Mouse (Mus musculus) megakaryocyte, adult 5-6 weeks (primary cell): Measurements from ENCODE around the gene Slc16a8. TPM values are rescaled to one million over a fixed set of nuclear protein-coding genes. Genes with fewer than 3 reads are reported as not detected.
"Not testable (repeated sequence)": the region's sequence is repeated elsewhere in the genome, so short reads cannot be mapped to it uniquely, and the experiment has no call there.

Experiments used
- ATAC-seq: 2 replicates; pipeline ENCODE4 v1.8.0; 2016; ENCODE audit warnings: mild to moderate bottlenecking, inconsistent platforms; ENCODE audit not compliant: poor library complexity, severe bottlenecking
- total RNA-seq, 2 experiments: library from RNA; stranded (forward) in 1 of 2; stranded (reverse) in 1 of 2; fragments of 153-499, 151-499 nt in 1 of 2; fragments of 221-1000, 200-1000 nt in 1 of 2; gene quantifications; 2 replicates each; pipeline versions ENCODE4 v1.2.3 to v1.2.4; 2015 to 2017

Slc16a8 gene
- total RNA-seq, 2 experiments from 2014 or later: not detected

- ATAC-seq: no peak
Observed at GRCm38 (mm10) chr15:79263726-79264125, 9.2 kb upstream of the Slc16a8 start.

- no peak for ATAC-seq
Observed at GRCm38 (mm10) chr15:79262786-79263309, 8.3 kb upstream of the Slc16a8 start.

- ATAC-seq: no peak
Observed at GRCm38 (mm10) chr15:79262375-79262774, 7.8 kb upstream of the Slc16a8 start.

GRCm38 (mm10) chr15:79261757-79262156 is 7.2 kb upstream of the Slc16a8 start:
- no peak for ATAC-seq

- no peak for ATAC-seq
Observed at GRCm38 (mm10) chr15:79261095-79261725, 6.6 kb upstream of the Slc16a8 start.

- ATAC-seq: no peak
Observed at GRCm38 (mm10) chr15:79258521-79258920, 4.0 kb upstream of the Slc16a8 start.

GRCm38 (mm10) chr15:79252580-79252979 is 2.0 kb downstream of the Slc16a8 start:
- ATAC-seq: no peak

- no peak for ATAC-seq
Observed at GRCm38 (mm10) chr15:79251781-79252491, 2.6 kb downstream of the Slc16a8 start.

- ATAC-seq: no peak
Observed at GRCm38 (mm10) chr15:79251168-79251567, 3.4 kb downstream of the Slc16a8 start.

GRCm38 (mm10) chr15:79250236-79250635 is 4.3 kb downstream of the Slc16a8 start:
- no peak for ATAC-seq

GRCm38 (mm10) chr15:79245321-79245720 is 9.2 kb downstream of the Slc16a8 start:
- ATAC-seq: no peak

- no peak for ATAC-seq
Observed at GRCm38 (mm10) chr15:79244071-79244893, 10.3 kb downstream of the Slc16a8 start.

- peak; percentile 100 for ATAC-seq
Observed at GRCm38 (mm10) chr15:79243234-79244042, 11.1 kb downstream of the Slc16a8 start.

GRCm38 (mm10) chr15:79242574-79243233 is 11.9 kb downstream of the Slc16a8 start:
- no peak for ATAC-seq

GRCm38 (mm10) chr15:79238036-79238435 is 16.5 kb downstream of the Slc16a8 start:
- ATAC-seq: no peak

GRCm38 (mm10) chr15:79235268-79235667 is 19.3 kb downstream of the Slc16a8 start:
- ATAC-seq: no peak

GRCm38 (mm10) chr15:79229058-79229821 is 25.3 kb downstream of the Slc16a8 start, which contains the start of the genes Pick1 and Gm49486:
TSS of gene Pick1 (plus strand) at chr15:79229173.
TSS of gene Gm49486 (plus strand) at chr15:79229391.
- peak; percentile 90 for ATAC-seq

- ATAC-seq: not testable (repeated sequence)
Observed at GRCm38 (mm10) chr15:79225780-79226179, 28.8 kb downstream of the Slc16a8 start.

GRCm38 (mm10) chr15:79224685-79225084 is 29.9 kb downstream of the Slc16a8 start:
- ATAC-seq: peak; percentile 78
